ENCODE assay signal across 9 mouse cellular contexts in the genomic region with DNA sequence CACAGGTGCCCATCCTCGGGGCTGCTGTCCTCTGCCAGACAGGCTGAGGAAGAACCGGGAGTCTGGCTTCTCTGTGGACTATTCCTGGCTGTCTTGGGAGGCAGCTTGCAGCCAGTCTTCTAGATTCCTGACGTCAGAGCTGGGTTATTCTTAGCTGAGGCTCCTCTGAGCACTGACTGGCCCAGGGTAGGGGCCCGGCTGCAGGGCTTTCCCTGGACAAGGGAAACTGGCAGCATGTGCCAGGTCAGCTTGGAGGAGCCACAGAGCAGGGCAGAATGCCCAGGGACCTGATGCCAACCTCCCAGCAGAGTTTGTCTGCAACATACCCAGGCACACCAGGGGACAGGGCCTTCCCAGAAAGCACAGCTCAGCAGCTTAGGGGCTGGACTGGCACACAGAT.
DNase-seq lines count a peak whose midpoint lies in the region; ATAC-seq lines count a peak whose summit lies in the region.
"Had no signal": no experiment of that assay in that cellular context is flagged by ENCODE, and none has a peak within 500 bp of the region (broad histone marks: within the 10 kb centered on the region; RNA-seq: fewer than 3 reads in every experiment).

No protein-coding gene starts in this region.

- ATAC-seq in kidney, embryonic 14.5 days (ENCODE audit: low FRiP score, low TSS enrichment) = no peak

- no peak overlapping the region for H3K9ac ChIP-seq in kidney, embryonic 14.5 days (ENCODE audit: low read depth, low read length)
- H3K9ac ChIP-seq: lung, embryonic 15.5 days had no signal

- no peak overlapping the region for H3K27ac ChIP-seq in kidney, embryonic 14.5 days (ENCODE audit: low read depth, low read length)
- H3K27ac ChIP-seq: lung, embryonic 15.5 days had no signal

- H3K4me3 ChIP-seq in kidney, embryonic 14.5 days (ENCODE audit: low read length) = no peak overlapping the region
- H3K4me3 ChIP-seq: lung, embryonic 15.5 days had no signal

- WGBS in kidney, embryonic 14.5 days = 86% methylated on average over 4 of the region's 4 CpGs

- intact Hi-C loops in heart, postnatal 36 days (cut with DNase I) = no loop called here

- H3K36me3 ChIP-seq in kidney, embryonic 14.5 days (ENCODE audit: control insufficient read depth, insufficient read depth, low read length) = peaks cover 29% of the 10 kb centered on the region

- DNase-seq in kidney, adult 8-10 months = peak; percentile 18 to 38
- DNase-seq in brain, adult 2 months (ENCODE audit: low read depth, low spot score) = peak; percentile 99
- peak; percentile 39 to 69 for DNase-seq in frontal cortex, postnatal 25 days (ENCODE audit: low spot score in 2 of 2)
- DNase-seq in heart, postnatal 36 days = peak; percentile 67 to 68
- peak; percentile 39 for DNase-seq in lung, postnatal 36 days
- DNase-seq in spleen, postnatal 4 days (ENCODE audit: low spot score in 2 of 2) = no peak
- DNase-seq in thymus, postnatal 0 days (ENCODE audit: low spot score) = no peak

- H3K4me2 ChIP-seq in kidney, embryonic 14.5 days (replicated peaks; ENCODE audit: low read depth, low read length) = no peak overlapping the region
- H3K4me2 ChIP-seq: lung, embryonic 15.5 days had no signal

- H3K9me3 ChIP-seq in kidney, embryonic 14.5 days (ENCODE audit: control insufficient read depth, low read length) = no peaks in the 10 kb centered on the region
- H3K9me3 ChIP-seq: lung, embryonic 15.5 days had no signal

- H3K27me3 ChIP-seq in kidney, embryonic 14.5 days (ENCODE audit: control insufficient read depth, insufficient read depth, low read length) = no peaks in the 10 kb centered on the region
- H3K27me3 ChIP-seq: lung, embryonic 15.5 days had no signal

- H3K4me1 ChIP-seq in kidney, embryonic 14.5 days (ENCODE audit: control insufficient read depth, insufficient read depth, low read length) = no peaks in the 10 kb centered on the region
- H3K4me1 ChIP-seq: lung, embryonic 15.5 days had no signal

Comparison
In these comparisons a context has a peak if more than half of its experiments do, and no peak if none do; other contexts are left out.
1. DNase-seq: peak in kidney, adult 8-10 months (2 of 2), brain, adult 2 months (single experiment), frontal cortex, postnatal 25 days (2 of 2), heart, postnatal 36 days (2 of 2) and lung, postnatal 36 days (single experiment); none in spleen, postnatal 4 days (0 of 2) and thymus, postnatal 0 days (single experiment).